Mouse (Mus musculus) layer of hippocampus, adult 9-10 months (tissue): ENCODE measurements around the gene Polr2j.

ENCODE experiments used
- DNase-seq: peaks from one replicate; pipeline ENCODE4 v3.0.0; 2022; ENCODE audit warnings: low spot score

The Polr2j gene

GRCm38 (mm10) chr5:136167296-136167695 is 50.9 kb downstream of the Polr2j start:
- DNase-seq: no peak

- DNase-seq: no peak
Measured at GRCm38 (mm10) chr5:136168071-136168470, 51.6 kb downstream of the Polr2j start.

GRCm38 (mm10) chr5:136169626-136170511 is 53.4 kb downstream of the Polr2j start:
- no peak for DNase-seq

- peak; percentile 69 for DNase-seq
Measured at GRCm38 (mm10) chr5:136170512-136171362, 54.3 kb downstream of the Polr2j start, which contains the start of gene Orai2. Gene Orai2, minus strand, starts transcription at chr5:136170713.

- no peak for DNase-seq
Measured at GRCm38 (mm10) chr5:136171363-136172341, 55.2 kb downstream of the Polr2j start.
